Mouse (Mus musculus) stomach, postnatal 0 days (tissue): ENCODE measurements around the gene Serping1. TPM values are rescaled to one million over a fixed set of nuclear protein-coding genes. Genes with fewer than 3 reads are reported as not detected.

Experiments
- ATAC-seq: fragments of 200-750 bp; cut with Nextera tagmentation; 2 replicates; pipeline ENCODE4 v1.8.0; 2017; ENCODE audit not compliant: low FRiP score, low TSS enrichment
- DNase-seq: peaks from one replicate; pipeline ENCODE4 v3.0.0-alpha.2; 2016; ENCODE audit warnings: low spot score
- H3K27ac ChIP-seq: fragments of 300-500 bp; sonication (generic); replicated peaks from 2 replicates; pipeline ENCODE4 v1.5.1; 2014; ENCODE audit warnings: mild to moderate bottlenecking, control low read depth
- H3K27me3 ChIP-seq: fragments of 300-500 bp; sonication (generic); 2 replicates; pipeline ENCODE4 v1.6.1; 2014; ENCODE audit warnings: low read length; ENCODE audit not compliant: control insufficient read depth, insufficient read depth
- H3K36me3 ChIP-seq: fragments of 300-500 bp; sonication (generic); 2 replicates; pipeline ENCODE4 v1.6.1; 2014; ENCODE audit warnings: low read length, mixed read lengths; ENCODE audit not compliant: control insufficient read depth, insufficient read depth
- H3K4me1 ChIP-seq: fragments of 300-500 bp; sonication (generic); replicated peaks from 2 replicates; pipeline ENCODE4 v1.6.1; 2014; ENCODE audit warnings: antibody characterized with exemption; ENCODE audit not compliant: control insufficient read depth, insufficient read depth
- H3K4me2 ChIP-seq: fragments of 300-500 bp; sonication (generic); replicated peaks from 2 replicates; pipeline ENCODE4 v1.6.1; 2014; ENCODE audit warnings: low read depth, mild to moderate bottlenecking, control low read depth, moderate library complexity
- H3K4me3 ChIP-seq: fragments of 300-500 bp; sonication (generic); 2 replicates; pipeline ENCODE4 v1.5.1; 2014; ENCODE audit warnings: low read depth, low read length, control low read depth
- H3K9ac ChIP-seq: fragments of 300-500 bp; sonication (generic); 2 replicates; pipeline ENCODE4 v1.6.1; 2014; ENCODE audit warnings: mild to moderate bottlenecking, low read length, control low read depth, mixed read lengths
- H3K9me3 ChIP-seq: fragments of 300-500 bp; sonication (generic); 2 replicates; pipeline ENCODE4 v1.6.1; 2016; ENCODE audit warnings: low read length; ENCODE audit not compliant: control insufficient read depth
- CTCF ChIP-seq: IDR thresholded peaks from 2 replicates; pipeline ENCODE4 v1.5.1; 2016; ENCODE audit warnings: antibody characterized with exemption, low read depth, mild to moderate bottlenecking, moderate library complexity
- EP300 ChIP-seq: optimal IDR thresholded peaks from 2 replicates; pipeline ENCODE3; 2016; ENCODE audit warnings: antibody characterized with exemption
- WGBS: fragments of 180-500 bp; shearing (Covaris S2); extraction: QIAGEN DNeasy Blood & Tissue Kit; methylation state at CpG from one replicate; pipeline ENCODE4 v1.1.7; 2014; 5-methylcytosine and 5-hydroxymethylcytosine counted together
- polyA plus RNA-seq: library from polyadenylated mRNA; unstranded; fragments of >200 nt; fragmentation: Nextera tagmentation; extraction: Ambion mirVana; gene quantifications from 2 replicates; pipeline ENCODE4 v1.2.1, GENCODE M21; 2015

Serping1 gene
- polyA plus RNA-seq, 1 experiment from 2014 or later: 103 TPM

DNA sequence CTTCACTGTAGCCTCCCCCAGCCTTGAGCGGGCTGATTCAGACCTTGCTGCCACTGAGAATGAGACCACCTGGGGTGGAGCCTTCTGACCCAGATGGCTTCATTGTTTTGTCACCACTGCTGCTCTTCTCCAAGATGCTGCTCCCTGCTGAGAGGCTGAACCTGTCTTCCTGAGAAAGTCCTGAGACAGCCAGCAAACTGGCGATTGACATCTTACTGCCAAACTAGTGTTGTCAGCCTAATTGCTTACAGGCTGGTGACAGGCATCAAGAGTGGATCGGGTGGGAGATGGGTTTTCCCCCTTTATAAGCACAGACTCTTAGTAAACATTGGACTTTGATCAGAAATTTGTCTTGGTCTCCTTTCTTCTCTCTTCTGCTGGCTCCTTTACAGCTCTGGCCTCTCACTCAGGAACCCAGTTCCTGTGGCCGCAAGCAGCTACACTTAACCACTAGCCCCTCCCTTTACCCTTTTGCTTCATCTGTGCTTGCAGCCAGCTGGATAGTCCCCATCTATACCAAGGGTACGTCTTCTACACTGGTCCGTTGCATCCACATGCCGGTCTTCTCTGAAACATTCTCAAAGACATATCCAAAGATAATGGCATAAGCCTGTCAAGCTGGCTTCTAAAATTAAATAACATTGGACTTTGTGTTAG is 18.1 kb downstream of the Serping1 start:
- Histone ChIP-seq H3K27ac (no peak overlapping the region), H3K27me3 (no peaks in the 10 kb centered on the region), H3K9me3 (no peaks in the 10 kb centered on the region), H3K9ac (no peak overlapping the region), H3K4me1 (no peaks in the 10 kb centered on the region), H3K4me3 (no peak overlapping the region), H3K4me2 (no peak overlapping the region), H3K36me3 (no peaks in the 10 kb centered on the region)
- ATAC-seq (no peak), DNase-seq (no peak)
- WGBS: 60% methylated on average over 7 of the region's 7 CpGs
- TF ChIP-seq CTCF: no peak
- TF ChIP-seq EP300: no peak

- 76% methylated on average over 5 of the region's 5 CpGs for WGBS
- TF ChIP-seq EP300 (no peak), CTCF (no peak)
- H3K4me2 ChIP-seq: no peak overlapping the region
- DNase-seq (no peak), ATAC-seq (no peak)
- H3K27ac ChIP-seq: no peak overlapping the region
- H3K36me3 ChIP-seq: no peaks in the 10 kb centered on the region
- no peaks in the 10 kb centered on the region for H3K4me1 ChIP-seq
- H3K4me3 ChIP-seq: no peak overlapping the region
- H3K27me3 ChIP-seq: no peaks in the 10 kb centered on the region
- H3K9ac ChIP-seq: no peak overlapping the region
- H3K9me3 ChIP-seq: no peaks in the 10 kb centered on the region
These were observed 19.0 kb downstream of the Serping1 start for GRCm38 (mm10) chr2:84756245-84756644.

DNA sequence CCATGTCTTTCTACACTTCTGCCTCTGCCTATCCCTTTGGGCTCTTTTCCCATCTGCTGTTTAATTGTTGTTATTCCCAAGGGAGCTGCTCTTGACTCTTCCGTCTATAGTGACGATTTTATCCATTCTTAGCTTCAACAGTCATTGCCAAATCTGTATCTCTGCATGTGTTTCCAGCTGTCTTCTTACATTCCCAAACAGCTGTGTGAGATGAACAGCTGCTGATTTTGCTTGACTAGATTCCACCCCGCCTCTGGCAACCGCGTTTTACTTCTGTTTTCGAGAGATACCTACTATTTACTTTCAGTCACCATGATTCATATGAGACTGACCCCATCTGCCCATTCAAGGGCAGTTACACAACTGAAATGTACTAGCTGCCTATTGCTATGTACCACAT is 25.1 kb downstream of the Serping1 start:
- WGBS: 41% methylated on average over 6 of the region's 6 CpGs
- Histone ChIP-seq H3K27me3 (no peaks in the 10 kb centered on the region), H3K4me2 (no peak overlapping the region), H3K4me3 (no peak overlapping the region), H3K36me3 (no peaks in the 10 kb centered on the region), H3K4me1 (no peaks in the 10 kb centered on the region), H3K27ac (no peak overlapping the region), H3K9ac (no peak overlapping the region), H3K9me3 (no peaks in the 10 kb centered on the region)
- no peak for TF ChIP-seq EP300
- no peak for TF ChIP-seq CTCF
- ATAC-seq (peak; percentile 45; the same call in 1 of the 2 replicates), DNase-seq (no peak)

GRCm38 (mm10) chr2:84744126-84744525 is 31.1 kb downstream of the Serping1 start:
- ATAC-seq: peak; percentile 64
- Histone ChIP-seq H3K27me3 (no peaks in the 10 kb centered on the region), H3K9me3 (no peaks in the 10 kb centered on the region), H3K27ac (peak overlapping the region; percentile 97), H3K4me3 (peak overlapping the region; percentile 85), H3K4me1 (peaks cover 8% of the 10 kb centered on the region), H3K4me2 (peak overlapping the region; percentile 91), H3K36me3 (no peaks in the 10 kb centered on the region), H3K9ac (peak overlapping the region; percentile 92)
- 2% methylated on average over 10 of the region's 10 CpGs for WGBS
- peak; percentile 49 for DNase-seq
- TF ChIP-seq CTCF (no peak), EP300 (no peak)

DNA sequence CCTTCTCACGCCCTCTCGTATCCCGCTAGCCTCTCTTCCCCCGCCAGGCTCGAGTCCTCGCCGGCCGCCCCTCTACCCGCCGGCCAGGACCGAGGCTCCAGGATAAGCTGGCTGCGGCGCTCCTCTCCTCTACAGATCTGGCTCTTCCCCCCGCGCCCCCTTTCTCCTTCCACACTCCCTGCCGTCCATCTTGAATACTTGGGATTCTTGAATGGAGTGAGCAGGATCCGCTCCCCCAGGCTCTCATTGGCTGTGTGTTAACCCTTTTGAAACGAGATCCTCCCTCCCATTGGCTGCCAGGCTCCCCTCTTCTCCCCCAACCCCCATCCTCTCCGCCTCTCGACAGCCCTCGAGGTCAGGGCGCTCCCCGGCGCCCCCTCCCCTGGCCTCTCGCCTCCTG is 31.7 kb downstream of the Serping1 start, which contains the start of gene Gm19426:
TSS of gene Gm19426 (minus strand) at position 95 of the 400 bp plus-strand sequence.
- DNase-seq: peak; percentile 83
- peaks cover 8% of the 10 kb centered on the region for H3K4me1 ChIP-seq
- ATAC-seq: peak; percentile 93
- H3K9ac ChIP-seq: peak within 1 kb of the TSS; percentile 92
- TF ChIP-seq CTCF (no peak), EP300 (no peak)
- H3K27me3 ChIP-seq: no peaks in the 10 kb centered on the region
- H3K4me2 ChIP-seq: peak within 1 kb of the TSS; percentile 91
- H3K9me3 ChIP-seq: no peaks in the 10 kb centered on the region
- WGBS: under 1% methylated on average over 25 of the region's 25 CpGs
- no peaks in the 10 kb centered on the region for H3K36me3 ChIP-seq
- peak within 1 kb of the TSS; percentile 97 for H3K27ac ChIP-seq
- H3K4me3 ChIP-seq: peak within 1 kb of the TSS; percentile 85

DNA sequence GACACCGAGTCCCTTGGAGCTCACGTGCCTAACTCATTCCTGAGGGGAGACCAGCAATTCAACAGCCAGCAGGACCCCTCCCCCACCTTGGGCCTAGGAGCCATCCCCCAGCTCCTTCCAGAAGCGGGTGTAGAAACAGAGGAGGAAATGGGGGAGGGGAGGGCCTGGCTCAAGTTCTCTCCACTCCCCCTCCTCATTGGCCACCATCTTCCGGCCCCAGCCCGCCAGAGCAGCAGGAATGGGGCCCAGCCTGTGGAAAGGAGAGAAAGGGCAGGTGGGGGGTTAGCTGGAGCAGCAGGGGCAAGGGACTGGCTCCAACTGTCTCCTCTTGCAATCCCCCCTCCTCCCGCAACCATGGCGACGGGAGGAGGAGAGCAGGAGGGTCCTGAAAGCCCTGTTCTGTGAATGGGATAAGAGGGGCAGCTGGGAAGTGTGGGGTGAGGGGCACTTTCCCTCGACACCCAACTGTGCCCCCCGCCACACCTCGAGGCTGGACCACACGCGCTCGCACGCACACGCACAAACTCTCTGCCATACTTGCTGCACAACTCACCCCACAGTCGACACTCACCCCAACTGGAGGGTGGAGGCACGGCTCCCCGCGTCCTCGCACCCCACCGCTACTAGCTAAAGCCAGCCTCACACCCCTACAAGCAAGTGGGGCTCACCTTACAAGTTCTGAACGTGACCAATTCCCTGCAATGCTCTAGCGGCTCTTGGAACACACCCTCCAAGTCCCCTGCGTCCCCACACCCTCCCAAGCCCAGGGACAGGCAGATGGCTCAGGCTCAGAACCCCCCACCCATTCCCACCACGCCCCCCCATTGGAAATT is 32.6 kb downstream of the Serping1 start:
- H3K4me1 ChIP-seq: peaks cover 10% of the 10 kb centered on the region
- peak overlapping the region; percentile 92 for H3K9ac ChIP-seq
- TF ChIP-seq EP300 (no peak), CTCF (no peak)
- ATAC-seq (peak; percentile 26; the same call in 1 of the 2 replicates), DNase-seq (peak; percentile 45)
- peak overlapping the region; percentile 85 for H3K4me3 ChIP-seq
- H3K27ac ChIP-seq: peak overlapping the region; percentile 97
- WGBS: under 1% methylated on average over 24 of the region's 26 CpGs
- no peaks in the 10 kb centered on the region for H3K27me3 ChIP-seq
- H3K9me3 ChIP-seq: no peaks in the 10 kb centered on the region
- H3K4me2 ChIP-seq: peak overlapping the region; percentile 91
- no peaks in the 10 kb centered on the region for H3K36me3 ChIP-seq
